Mouse (Mus musculus) heart, adult 8-10 months (tissue): ENCODE results near the gene Tnr. TPM values are rescaled to one million over a fixed set of nuclear protein-coding genes. Genes with fewer than 3 reads are reported as not detected.

Experiments used
- DNase-seq: peaks from one replicate; pipeline ENCODE4 v3.0.0; 2022; ENCODE audit warnings: low spot score
- total RNA-seq, 4 experiments: library from RNA; stranded (reverse); gene quantifications; 2 replicates each; pipeline ENCODE4 v1.2.4; 2022

Gene Tnr
- total RNA-seq, 4 experiments from 2014 or later = 0.03 to 0.25 (median 0.10) TPM

- no peak for DNase-seq
These were observed 414.9 kb downstream of the Tnr start for GRCm38 (mm10) chr1:159938449-159938848.

- no peak for DNase-seq
These were observed 415.8 kb downstream of the Tnr start for GRCm38 (mm10) chr1:159939335-159939734.

- DNase-seq = no peak
These were observed 430.0 kb downstream of the Tnr start for GRCm38 (mm10) chr1:159953526-159953925.

GRCm38 (mm10) chr1:159963351-159963750 is 439.8 kb downstream of the Tnr start:
- DNase-seq = no peak

GRCm38 (mm10) chr1:159966286-159966685 is 442.7 kb downstream of the Tnr start:
- peak; percentile 7 for DNase-seq

- DNase-seq = peak; percentile 56
These were observed 444.8 kb downstream of the Tnr start for GRCm38 (mm10) chr1:159968395-159968794.

GRCm38 (mm10) chr1:159977786-159978185 is 454.2 kb downstream of the Tnr start:
- peak; percentile 26 for DNase-seq

GRCm38 (mm10) chr1:159979096-159979495 is 455.5 kb downstream of the Tnr start:
- no peak for DNase-seq

GRCm38 (mm10) chr1:159980355-159980754 is 456.8 kb downstream of the Tnr start:
- DNase-seq = no peak
